Mouse (Mus musculus) thymus, postnatal 25 days (tissue): ENCODE measurements around the gene Jmjd1c.

ENCODE experiments used
- DNase-seq: peaks from one replicate; pipeline ENCODE4 v3.0.0; 2022

Gene Jmjd1c

DNA sequence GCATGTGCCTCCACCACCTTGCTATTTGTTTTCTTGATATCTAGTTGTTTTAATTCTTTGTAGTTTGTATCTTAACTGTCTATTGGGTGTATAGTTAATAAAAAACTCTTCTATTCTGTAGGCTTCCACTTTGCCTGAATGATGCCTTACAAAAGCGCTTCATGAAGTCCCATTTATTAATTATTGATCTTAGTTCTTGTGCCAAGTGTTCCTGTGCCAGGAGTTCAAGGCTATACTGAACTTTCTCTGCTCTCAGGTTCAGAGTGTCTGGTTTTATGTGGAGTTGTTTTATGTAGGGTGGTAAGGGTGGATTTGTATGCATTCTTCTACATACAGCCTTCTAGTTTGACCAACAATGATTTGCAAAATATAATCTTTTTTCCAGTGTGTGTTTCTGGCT lies 99.7 kb downstream of the Jmjd1c start:
- no peak for DNase-seq

DNA sequence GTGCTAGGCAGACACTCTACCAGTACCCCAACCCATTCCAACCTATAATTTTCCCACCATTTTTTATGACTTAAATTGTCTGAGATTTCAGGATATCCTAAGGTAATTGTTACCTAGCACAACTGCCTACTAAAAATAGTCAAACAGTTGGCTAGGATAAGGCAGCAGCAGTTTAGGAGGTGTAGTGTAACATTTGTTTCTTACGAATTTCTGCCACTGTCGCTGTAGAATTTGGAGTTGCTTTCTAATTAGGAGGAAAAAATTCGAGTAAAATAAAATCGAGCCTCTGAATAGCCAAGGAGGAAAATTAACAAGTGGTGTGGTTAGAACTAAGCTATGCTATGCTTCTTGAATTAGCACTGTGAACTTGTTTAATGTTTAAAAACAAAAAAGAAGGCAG lies 101.3 kb downstream of the Jmjd1c start:
- no peak for DNase-seq

DNA sequence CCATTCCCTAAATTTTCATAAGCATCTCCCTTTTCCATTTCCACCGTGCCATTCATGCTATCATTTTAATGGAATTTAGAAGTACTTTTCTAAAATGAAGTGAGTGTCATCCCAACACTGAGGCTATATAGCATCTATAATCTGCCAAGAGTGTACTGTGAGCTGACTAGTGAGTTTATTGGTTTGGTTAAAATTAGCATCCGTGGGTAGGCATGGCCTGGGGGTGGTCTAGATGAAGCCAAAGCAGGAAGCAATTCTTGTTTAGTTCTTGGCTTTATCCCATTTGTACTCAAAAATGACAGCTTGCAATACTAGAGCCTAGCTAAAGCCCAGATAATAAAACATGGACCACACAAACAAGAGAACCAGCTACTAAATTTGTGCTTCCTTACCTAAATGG lies 101.9 kb downstream of the Jmjd1c start:
- DNase-seq: no peak

DNA sequence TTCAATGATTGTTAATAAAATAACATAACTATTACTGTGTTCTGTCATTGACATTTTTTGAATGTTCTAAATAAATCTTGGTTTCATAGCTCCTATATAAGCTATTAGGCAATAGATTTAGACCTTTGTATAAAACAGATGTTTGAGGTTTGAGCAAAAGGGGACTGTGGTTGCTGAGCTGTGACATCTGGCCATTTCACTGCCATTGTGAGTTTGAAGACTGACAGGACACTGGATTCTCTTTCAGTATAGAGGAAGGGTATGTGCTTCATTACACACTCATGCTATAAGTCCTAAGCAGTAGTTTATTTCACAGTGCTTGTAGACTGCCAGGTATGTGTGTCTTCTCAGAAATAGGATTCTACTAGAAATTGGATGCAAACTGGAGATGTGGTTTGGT lies 105.8 kb downstream of the Jmjd1c start:
- DNase-seq: no peak

DNA sequence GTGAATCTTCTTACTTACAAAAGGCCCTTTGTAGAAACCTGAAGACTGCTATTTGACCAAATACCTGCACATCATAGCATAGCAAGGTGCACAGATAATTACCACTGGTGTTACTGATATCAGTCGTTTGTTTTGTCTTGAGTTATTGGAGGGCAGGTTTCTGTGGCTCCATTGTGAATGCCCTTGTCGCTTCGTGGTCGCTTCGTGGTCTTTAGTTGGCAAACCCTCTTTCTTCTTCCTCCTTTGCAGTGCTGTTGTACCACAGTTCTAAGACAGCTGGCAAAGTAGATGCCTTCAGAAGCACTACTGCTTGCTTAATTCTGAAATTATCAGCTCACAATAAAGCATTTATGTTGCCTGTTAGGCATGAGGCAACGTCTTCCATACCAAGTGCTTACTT lies 106.5 kb downstream of the Jmjd1c start:
- no peak for DNase-seq

DNA sequence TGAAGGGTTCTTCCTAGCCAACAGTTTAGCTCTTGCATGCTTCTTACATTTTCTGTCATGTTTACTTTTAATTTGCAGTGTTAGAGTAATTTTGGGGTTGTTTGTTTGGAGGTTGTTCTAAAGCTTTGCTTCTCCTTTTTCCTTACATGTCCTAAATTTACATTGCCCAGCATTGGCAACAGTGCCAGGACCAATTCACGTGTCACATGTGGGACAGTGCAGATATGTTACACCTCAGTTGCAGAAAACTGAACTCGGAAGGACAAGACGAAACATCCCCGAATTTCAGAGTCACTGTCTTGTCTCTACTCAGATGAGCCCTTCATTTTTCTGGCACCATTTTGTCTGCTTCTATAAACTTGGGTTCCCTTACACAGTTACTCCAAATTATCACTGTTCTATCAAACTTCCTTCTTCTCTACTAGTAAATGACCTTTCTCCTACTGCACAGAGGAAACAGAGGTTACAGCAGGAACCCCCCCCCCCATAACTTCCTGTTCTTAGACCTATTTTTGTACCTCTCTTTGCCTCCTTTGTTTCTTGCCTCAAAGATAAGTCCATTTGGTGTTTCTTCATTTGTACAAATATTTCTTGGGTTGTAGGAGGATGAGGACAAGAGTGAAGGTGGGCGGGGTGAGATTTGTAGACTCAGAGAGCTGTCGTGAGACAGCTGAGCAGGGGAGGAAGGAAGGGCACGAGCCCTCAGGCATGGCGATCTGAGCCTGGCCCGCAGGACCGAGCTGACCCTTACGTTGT lies 108.9 kb downstream of the Jmjd1c start:
- DNase-seq: no peak

DNA sequence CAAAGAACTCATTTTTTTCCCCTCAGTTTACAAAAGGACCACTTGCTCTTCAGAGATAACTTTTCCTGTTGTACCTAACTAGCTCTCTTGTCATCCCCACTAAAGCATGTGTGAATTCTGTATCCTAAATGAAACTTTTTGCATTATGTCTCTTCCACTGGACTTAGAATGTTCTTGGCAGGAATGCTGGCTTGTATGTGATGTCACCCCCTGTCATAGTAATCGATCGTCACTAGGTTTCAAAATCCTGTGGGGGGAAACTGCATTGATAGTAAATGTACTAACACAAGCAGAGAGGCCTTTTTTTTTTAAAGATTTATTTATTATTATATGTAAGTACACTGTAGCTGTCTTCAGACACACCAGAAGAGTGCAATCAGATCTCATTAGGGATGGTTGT lies 112.0 kb downstream of the Jmjd1c start:
- DNase-seq: no peak

DNA sequence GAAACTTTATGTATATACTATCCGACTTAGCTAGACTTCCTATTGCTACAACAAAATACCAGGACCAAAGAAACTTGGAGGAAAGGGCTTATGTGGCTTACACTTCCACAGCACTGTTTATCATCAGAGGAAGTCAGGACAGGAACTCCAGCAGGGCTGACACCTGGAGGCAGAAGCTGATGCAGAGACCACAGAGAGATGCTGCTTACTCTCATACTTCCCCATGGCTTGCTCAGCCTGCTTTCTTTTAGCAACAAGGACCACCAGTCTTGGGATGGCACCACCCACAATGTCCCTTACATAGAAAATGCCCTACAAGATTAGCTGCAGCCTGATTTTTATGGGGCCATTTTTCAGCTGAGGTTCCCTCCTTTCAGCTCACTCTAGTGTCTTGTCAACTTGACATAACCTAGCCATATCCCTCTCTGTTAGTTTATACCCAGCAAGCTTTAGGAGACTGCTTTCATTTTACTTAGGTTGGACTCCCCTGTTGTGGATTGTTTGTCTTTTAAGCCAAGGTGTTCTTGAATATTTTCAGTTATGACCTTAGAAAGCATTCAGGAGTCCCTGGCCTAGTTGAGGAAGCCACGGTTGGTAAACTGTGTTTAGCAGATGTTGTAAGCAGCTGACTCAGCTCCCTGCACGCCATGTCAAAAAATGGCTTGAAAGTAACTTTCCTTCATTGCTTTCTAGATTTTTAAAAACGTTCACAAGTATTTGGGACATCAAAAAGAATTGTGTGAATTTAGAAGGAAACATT lies 114.2 kb downstream of the Jmjd1c start:
- DNase-seq: no peak

DNA sequence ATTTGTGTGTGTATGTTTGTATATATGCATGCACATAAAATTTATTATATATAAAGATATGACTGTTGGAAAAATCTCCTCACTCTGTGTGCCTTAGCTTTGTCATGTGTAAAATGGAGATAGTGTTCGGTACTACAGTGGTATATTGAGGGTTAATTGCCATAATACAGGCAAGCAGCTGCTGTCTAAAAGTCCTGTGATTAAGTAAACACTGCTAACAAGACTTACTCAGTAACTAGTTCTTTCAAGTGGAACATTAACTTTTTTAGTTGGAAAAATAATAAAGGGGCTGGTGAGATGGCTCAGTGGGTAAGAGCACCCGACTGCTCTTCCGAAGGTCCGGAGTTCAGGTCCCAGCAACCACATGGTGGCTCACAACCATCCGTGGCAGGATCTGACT lies 116.1 kb downstream of the Jmjd1c start:
- DNase-seq: no peak

DNA sequence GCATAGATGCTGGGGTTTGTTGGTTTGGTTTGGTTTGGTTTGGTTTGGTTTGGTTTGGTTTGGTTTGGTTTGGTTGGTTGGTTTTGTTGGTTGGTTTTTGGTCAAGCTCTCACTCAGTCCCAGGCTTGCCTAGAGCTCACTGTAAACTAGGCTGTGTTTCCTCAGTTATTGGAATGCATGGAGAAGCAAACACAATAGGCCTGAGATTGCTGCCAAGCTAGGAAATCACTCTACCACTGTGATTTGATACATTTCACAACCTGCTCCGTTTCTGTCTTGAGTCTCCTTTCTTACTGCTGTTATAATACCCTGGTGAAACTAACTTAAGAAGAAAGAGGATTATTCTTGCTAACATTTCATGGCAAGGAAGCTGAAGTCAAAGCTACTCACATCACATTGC lies 117.8 kb downstream of the Jmjd1c start:
- no peak for DNase-seq

DNA sequence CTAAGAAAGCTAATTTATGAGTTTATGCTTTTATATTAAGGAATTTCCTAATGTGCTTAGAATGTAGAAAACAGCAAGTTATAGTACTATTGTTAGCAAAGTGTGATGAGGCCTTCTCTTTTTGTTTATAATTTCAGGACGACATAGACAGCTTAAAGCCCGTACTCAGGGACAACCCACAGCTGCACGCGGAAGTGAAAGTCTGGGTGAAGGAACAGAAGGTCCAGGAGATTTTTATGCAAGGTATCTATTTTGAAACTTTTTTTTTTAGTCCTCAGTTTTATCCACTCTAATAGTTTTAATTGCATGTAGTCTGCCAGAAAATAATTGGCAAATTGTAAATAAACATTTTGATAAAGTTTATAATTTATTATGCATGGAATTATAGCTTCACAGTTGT lies 119.2 kb downstream of the Jmjd1c start:
- no peak for DNase-seq

DNA sequence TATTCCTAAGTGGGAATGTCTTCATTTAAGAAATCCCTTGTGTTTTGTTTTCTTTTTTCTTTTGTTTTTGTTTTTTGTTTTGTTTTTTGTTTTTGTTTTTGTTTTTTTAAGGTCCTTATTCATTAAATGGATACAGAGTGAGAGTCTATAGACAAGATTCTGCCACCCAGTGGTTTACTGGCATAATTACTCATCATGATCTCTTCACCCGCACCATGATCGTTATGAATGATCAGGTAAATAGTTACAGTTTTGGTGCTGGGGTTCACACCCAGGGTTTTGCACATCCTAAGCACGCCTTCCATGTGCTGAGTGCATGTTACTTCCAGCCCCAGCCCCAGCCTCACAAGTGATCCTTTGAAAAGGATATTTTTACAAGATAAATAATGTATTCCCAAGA lies 120.9 kb downstream of the Jmjd1c start:
- DNase-seq: no peak

DNA sequence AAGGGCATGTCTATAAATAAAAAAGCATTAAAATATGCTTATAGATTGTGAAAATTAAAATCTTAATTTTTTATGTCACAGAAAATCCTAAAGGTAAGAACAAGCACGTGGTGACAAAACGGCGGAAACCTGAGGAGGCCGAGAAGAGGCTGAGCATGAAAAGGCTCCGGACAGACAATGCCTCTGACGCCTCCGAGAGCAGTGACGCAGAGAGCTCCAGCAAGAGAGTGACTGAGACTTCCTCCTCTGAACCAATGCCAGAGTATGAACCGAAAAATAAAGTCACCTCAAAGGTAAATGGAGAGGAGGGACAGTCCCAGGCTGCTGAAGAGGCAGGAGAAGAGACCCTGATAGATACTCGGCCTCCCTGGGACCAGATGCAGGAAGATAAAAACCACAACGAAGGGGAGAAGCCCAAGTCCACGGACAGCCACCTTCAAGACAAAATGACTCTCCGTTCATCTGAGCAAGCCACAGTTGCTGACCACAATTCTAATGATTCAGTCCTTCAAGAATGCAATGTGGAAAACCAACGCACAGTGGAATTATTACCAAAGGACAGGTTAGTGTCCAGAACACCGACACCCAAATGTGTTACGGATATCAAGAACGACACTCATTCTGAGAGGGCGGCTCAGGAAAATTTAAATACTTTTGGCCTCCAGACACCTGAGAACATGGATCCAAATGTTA lies 123.1 kb downstream of the Jmjd1c start:
- DNase-seq: no peak

DNA sequence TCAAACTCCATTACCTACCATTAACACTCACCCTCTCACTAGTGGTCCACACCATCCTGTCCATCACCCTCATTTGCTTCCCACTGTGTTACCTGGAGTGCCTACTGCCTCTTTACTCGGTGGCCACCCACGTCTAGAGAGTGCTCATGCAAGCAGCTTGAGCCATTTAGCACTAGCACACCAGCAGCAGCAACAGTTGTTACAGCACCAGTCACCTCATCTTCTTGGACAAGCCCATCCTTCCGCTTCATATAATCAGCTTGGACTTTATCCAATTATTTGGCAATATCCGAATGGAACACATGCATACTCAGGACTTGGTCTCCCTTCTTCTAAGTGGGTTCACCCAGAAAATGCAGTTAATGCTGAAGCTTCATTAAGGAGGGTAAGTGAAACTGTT lies 124.3 kb downstream of the Jmjd1c start:
- no peak for DNase-seq

DNA sequence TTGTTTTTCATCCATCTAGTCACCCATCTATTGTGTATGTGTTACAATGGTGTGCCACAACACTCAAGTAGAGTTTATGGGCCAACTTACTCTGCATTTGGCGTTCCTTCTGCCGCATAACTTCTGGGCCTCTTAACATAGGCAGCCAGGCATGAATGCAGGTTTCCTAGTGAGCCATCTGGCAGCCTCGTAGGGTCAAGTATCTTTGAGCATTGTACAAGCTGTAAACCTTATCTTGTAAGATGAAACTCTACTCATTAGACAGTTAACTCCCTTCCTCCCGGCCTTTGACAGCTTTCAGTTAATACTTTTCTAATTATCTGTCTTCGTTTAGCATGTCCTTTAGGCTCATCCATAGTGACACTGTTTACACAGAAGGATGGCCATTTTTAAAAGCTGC lies 125.4 kb downstream of the Jmjd1c start:
- no peak for DNase-seq

DNA sequence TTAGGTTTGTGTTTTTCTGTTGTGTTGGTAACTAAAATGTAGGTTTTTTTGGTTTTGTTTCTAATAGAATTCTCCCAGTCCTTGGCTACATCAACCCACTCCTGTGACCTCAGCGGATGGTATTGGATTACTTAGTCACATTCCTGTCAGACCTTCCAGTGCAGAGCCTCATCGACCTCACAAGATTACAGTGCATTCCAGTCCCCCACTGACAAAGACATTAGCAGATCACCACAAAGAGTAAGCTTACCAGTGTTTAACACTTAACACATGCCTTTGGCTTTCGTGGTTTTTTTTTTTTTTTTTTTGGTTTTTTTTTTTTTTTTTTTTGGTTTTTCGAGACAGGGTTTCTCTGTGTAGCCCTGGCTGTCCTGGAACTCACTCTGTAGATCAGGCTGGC lies 128.0 kb downstream of the Jmjd1c start:
- DNase-seq: no peak

DNA sequence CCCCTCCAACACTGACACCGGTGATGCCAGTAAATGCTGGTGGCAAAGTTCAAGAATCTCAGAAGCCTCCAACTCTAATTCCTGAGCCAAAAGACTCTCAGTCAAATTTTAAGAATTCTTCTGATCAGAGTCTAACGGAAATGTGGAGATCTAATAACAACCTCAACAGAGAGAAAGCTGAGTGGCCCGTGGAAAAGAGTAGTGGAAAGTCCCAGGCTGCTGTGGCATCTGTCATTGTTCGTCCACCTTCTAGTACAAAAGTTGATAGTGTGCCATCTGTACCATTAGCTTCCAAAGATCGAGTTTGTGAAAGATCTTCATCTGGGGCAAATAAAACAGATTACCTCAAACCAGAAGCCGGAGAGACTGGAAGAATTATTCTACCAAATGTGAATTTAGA lies 129.6 kb downstream of the Jmjd1c start:
- DNase-seq: no peak

DNA sequence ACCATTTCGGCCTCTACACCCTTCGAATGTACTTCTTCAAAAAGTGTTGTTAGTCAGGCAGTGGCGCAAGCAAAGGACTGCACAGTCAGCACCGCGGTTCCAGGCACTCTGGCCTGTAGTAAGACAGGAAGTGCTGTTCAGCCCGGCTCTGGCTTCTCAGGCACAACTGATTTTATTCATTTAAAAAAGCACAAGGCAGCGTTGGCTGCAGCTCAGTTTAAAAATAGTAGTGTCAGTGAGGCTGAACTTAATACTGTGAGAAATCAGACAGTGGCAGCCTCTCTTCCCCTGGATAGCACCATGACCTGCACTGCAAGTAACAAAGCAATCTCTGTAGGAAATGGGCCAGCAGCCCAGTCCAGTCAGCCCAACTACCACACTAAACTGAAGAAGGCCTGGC lies 130.2 kb downstream of the Jmjd1c start:
- no peak for DNase-seq

DNA sequence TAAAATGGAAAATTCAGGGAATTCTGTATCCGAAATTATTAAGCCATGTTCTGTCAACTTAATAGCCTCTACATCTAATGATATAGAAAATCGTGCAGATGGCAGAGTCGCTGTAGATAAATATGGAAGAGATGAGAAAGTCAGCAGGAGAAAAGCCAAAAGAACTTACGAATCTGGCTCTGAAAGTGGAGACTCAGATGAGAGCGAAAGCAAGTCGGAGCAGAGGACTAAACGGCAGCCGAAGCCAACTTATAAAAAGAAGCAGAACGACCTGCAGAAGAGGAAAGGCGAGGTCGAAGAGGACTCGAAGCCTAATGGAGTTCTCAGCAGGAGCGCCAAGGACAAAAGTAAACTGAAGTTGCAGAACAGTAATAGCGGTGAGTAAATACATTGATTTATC lies 130.6 kb downstream of the Jmjd1c start:
- no peak for DNase-seq

DNA sequence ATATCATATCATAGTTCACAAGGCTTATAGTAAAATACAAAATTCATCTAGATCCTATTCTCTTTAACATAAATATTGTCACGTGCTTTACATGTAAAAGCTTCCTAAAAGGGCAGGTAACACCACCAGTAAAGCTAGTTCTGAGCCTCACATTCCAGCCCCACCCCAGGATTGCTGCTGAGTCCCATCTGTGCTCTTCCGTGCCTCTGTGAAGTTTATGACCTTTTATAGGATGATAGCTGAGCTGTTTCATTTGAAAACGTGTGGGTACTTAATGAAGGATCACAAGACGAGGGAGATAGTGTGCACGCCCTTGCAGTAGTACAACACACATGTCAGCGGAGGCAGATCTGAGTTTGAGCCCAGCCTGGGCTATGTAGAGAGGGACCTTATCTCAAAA lies 134.5 kb downstream of the Jmjd1c start:
- no peak for DNase-seq

DNA sequence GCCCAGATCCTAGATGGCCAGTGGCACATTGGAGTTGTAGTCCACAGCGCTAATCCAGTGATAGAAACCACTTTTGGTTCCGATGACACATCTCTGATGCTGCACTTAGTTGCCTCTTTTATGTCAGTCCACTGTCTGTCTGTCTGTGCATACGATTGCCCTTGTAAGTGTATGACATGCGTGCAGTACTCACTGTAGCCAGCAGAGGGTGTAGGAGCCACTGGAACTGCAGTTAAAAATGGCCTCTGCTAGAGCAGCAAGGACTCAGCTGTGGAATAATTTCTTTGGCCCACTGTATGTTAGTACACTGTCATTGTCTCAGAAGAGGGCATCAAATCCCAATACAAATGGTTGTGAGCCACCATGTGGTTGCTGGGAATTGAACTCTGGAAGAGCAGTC lies 151.2 kb downstream of the Jmjd1c start:
- peak; percentile 53 for DNase-seq

DNA sequence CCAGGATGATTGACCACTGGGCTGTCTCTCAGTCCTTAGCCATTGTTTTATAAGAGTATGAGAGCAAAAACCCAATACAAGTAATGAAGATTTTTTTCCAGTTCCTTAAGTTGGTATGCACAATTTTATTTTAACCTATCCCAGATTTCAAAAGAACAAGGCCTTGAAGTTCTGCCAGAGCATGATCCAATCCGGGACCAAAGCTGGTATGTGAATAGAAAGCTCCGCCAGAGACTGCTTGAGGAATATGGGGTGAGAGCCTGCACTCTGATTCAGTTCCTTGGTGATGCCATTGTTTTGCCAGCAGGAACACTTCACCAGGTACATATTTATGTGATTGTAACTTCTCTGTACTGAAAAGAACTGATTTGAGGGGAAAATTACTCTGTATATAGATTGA lies 153.6 kb downstream of the Jmjd1c start:
- DNase-seq: no peak

DNA sequence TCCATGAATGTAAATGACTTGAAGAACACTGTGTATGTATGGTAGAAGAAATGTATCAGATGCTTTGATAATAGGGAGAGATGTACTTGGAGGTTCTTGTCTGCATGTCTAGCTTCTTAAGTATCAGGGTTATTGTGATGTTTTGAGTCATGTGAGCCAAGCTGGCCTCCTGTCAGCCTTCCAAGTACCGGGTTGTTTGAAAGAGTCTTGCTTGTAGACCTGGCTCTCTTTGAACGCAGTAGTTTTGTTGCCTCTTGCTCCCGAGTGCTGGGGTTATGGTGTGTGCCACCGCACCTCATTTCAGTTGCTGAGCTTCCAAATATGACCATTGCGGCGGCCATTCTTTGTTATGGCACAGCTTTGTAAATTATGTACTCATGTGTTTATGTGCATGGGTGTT lies 154.9 kb downstream of the Jmjd1c start:
- DNase-seq: no peak

DNA sequence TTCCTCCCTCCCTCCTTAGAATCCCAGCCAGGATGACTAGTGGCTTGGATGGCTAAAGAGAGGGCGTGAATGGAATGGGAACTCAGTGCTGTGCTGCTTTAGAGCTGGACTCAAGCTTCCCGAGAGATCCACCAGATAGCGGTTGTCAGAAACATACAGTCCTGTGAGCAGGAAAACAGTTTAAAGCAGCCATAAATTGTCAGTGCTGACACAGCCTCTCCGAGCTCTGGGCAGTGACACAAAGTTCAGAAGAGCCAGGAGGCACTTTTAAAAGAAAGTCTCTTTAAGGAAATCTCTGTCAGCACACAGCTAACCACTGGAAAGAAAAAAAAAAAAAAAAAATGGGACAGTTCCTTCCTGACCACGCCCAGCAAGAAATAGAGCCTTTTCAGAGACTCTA lies 156.4 kb downstream of the Jmjd1c start:
- no peak for DNase-seq
